Mouse (Mus musculus): Measurements from ENCODE around the gene Tlx3.

Tlx3 gene

GRCm38 (mm10) chr11:33151128-33151779 lies 52.1 kb downstream of the Tlx3 start:
- DNase-seq (ENCODE audit: inconsistent age in 2 of 2, low spot score in 1 of 2) = no peak
